Mouse (Mus musculus) liver, embryonic 12.5 days (tissue): Measurements from ENCODE around the gene Bmi1. TPM values are rescaled to one million over a fixed set of nuclear protein-coding genes. Genes with fewer than 3 reads are reported as not detected.

Experiments
- ATAC-seq: fragments of 200-750 bp; cut with Nextera tagmentation; 2 replicates; pipeline ENCODE4 v1.8.0; 2017; ENCODE audit warnings: moderate number of reproducible peaks, mild to moderate bottlenecking, moderate library complexity
- H3K27ac ChIP-seq: fragments of 300-500 bp; sonication (generic); 2 replicates; pipeline ENCODE4 v1.5.1; 2016; ENCODE audit warnings: mild to moderate bottlenecking
- H3K27me3 ChIP-seq: fragments of 300-500 bp; sonication (generic); replicated peaks from 2 replicates; pipeline ENCODE4 v1.6.1; 2016; ENCODE audit warnings: mild to moderate bottlenecking, moderate library complexity
- H3K36me3 ChIP-seq: fragments of 300-500 bp; sonication (generic); 2 replicates; pipeline ENCODE4 v1.6.1; 2016; ENCODE audit warnings: mild to moderate bottlenecking, moderate library complexity
- H3K4me1 ChIP-seq: fragments of 300-500 bp; sonication (generic); 2 replicates; pipeline ENCODE4 v1.6.1; 2016
- H3K4me2 ChIP-seq: fragments of 300-500 bp; sonication (generic); 2 replicates; pipeline ENCODE4 v1.6.1; 2016; ENCODE audit warnings: mild to moderate bottlenecking, moderate library complexity
- H3K4me3 ChIP-seq: fragments of 300-500 bp; sonication (generic); 2 replicates; pipeline ENCODE4 v1.5.1; 2016; ENCODE audit warnings: mild to moderate bottlenecking, moderate library complexity
- H3K9ac ChIP-seq: fragments of 300-500 bp; sonication (generic); 2 replicates; pipeline ENCODE4 v1.6.1; 2016; ENCODE audit warnings: mild to moderate bottlenecking, moderate library complexity
- H3K9me3 ChIP-seq: fragments of 300-500 bp; sonication (generic); replicated peaks from 2 replicates; pipeline ENCODE4 v1.6.1; 2016; ENCODE audit warnings: mild to moderate bottlenecking, moderate library complexity
- WGBS: fragments of 180-500 bp; shearing (Covaris S2); methylation state at CpG from one replicate; pipeline ENCODE4 v1.1.7; 2016; ENCODE audit not compliant: insufficient replicate concordance; 5-methylcytosine and 5-hydroxymethylcytosine counted together
- polyA plus RNA-seq: library from polyadenylated mRNA; unstranded; fragments of >200 nt; fragmentation: Nextera tagmentation; extraction: Ambion mirVana; gene quantifications from 2 replicates; pipeline ENCODE4 v1.2.1, GENCODE M21; 2016

The Bmi1 gene
- polyA plus RNA-seq: 9.5 and 9.7 TPM in 2 replicates

GRCm38 (mm10) chr2:18676936-18677491 is at the start of gene Bmi1:
Bmi1 (plus strand) TSS chr2:18677018.
- peak within 1 kb of the TSS; percentile 73 for H3K27ac ChIP-seq
- under 1% methylated on average over 46 of the region's 77 CpGs for WGBS
- peak within 1 kb of the TSS; percentile 78 for H3K9ac ChIP-seq
- no peaks in the 10 kb centered on the region for H3K36me3 ChIP-seq
- H3K4me3 ChIP-seq: peak within 1 kb of the TSS; percentile 73
- ATAC-seq: peak; percentile 62
- peaks cover 68% of the 10 kb centered on the region for H3K27me3 ChIP-seq
- H3K9me3 ChIP-seq: no peaks in the 10 kb centered on the region
- H3K4me1 ChIP-seq: peaks cover 48% of the 10 kb centered on the region
- peak within 1 kb of the TSS; percentile 89 for H3K4me2 ChIP-seq

GRCm38 (mm10) chr2:18630547-18630946 is 46.3 kb upstream of the Bmi1 start:
- Histone ChIP-seq H3K4me2 (no peak overlapping the region), H3K4me1 (no peaks in the 10 kb centered on the region), H3K9ac (no peak overlapping the region), H3K4me3 (no peak overlapping the region), H3K27ac (no peak overlapping the region), H3K27me3 (no peaks in the 10 kb centered on the region), H3K36me3 (no peaks in the 10 kb centered on the region), H3K9me3 (no peaks in the 10 kb centered on the region)
- WGBS: 49% methylated on average over 5 of the region's 5 CpGs
- no peak for ATAC-seq

- Histone ChIP-seq H3K27ac (no peak overlapping the region), H3K4me2 (no peak overlapping the region), H3K4me3 (no peak overlapping the region), H3K4me1 (no peaks in the 10 kb centered on the region), H3K9me3 (no peaks in the 10 kb centered on the region), H3K9ac (no peak overlapping the region), H3K27me3 (no peaks in the 10 kb centered on the region), H3K36me3 (no peaks in the 10 kb centered on the region)
- ATAC-seq: no peak
- WGBS: 79% methylated on average over 8 of the region's 8 CpGs
Measured at GRCm38 (mm10) chr2:18635052-18635451, 41.8 kb upstream of the Bmi1 start.

- WGBS: 70% methylated on average over 4 of the region's 4 CpGs
- H3K4me2 ChIP-seq: no peak overlapping the region
- H3K9me3 ChIP-seq: no peaks in the 10 kb centered on the region
- no peak overlapping the region for H3K9ac ChIP-seq
- ATAC-seq: no peak
- no peak overlapping the region for H3K4me3 ChIP-seq
- H3K36me3 ChIP-seq: no peaks in the 10 kb centered on the region
- no peaks in the 10 kb centered on the region for H3K4me1 ChIP-seq
- H3K27me3 ChIP-seq: 0 out of 2 replicates have a peak, but pooled peaks cover 6% of the 10 kb centered on the region
- H3K27ac ChIP-seq: no peak overlapping the region
Measured at GRCm38 (mm10) chr2:18648563-18648962, 28.3 kb upstream of the Bmi1 start.

GRCm38 (mm10) chr2:18654821-18655220 is 22.0 kb upstream of the Bmi1 start:
- Histone ChIP-seq H3K9ac (no peak overlapping the region), H3K9me3 (no peaks in the 10 kb centered on the region), H3K4me3 (no peak overlapping the region), H3K4me1 (no peaks in the 10 kb centered on the region), H3K27ac (no peak overlapping the region), H3K4me2 (no peak overlapping the region), H3K27me3 (no peaks in the 10 kb centered on the region), H3K36me3 (no peaks in the 10 kb centered on the region)
- 27% methylated on average over 5 of the region's 5 CpGs for WGBS
- ATAC-seq: no peak

- Histone ChIP-seq H3K4me3 (no peak overlapping the region), H3K9me3 (no peaks in the 10 kb centered on the region), H3K27ac (no peak overlapping the region), H3K9ac (no peak overlapping the region), H3K36me3 (no peaks in the 10 kb centered on the region), H3K27me3 (peaks cover 11% of the 10 kb centered on the region), H3K4me1 (no peaks in the 10 kb centered on the region), H3K4me2 (no peak overlapping the region)
- no peak for ATAC-seq
- WGBS: 81% methylated on average over 3 of the region's 3 CpGs
Measured at GRCm38 (mm10) chr2:18664003-18664402, 12.8 kb upstream of the Bmi1 start.

DNA sequence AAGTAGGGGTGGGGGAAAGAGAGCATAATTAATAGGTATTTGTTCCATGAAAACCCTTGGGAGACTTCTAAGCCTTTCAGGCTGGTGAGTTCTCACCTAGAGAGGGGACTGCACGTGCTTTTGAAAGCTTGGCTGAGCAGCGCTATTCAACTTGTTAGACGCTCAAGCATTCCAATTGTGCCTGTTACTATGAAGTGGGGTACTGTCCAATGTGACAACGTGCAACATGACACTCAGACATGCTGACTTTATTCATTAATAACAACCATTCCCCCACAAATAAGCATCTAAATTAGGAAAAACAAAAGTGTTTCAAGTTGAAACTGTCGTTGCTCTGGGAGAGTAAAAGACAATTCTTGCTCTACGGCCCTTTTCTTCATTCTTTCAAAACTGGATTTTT is 5.8 kb upstream of the Bmi1 start:
- Histone ChIP-seq H3K9me3 (no peaks in the 10 kb centered on the region), H3K4me3 (no peak overlapping the region), H3K36me3 (no peaks in the 10 kb centered on the region), H3K4me2 (no peak overlapping the region), H3K4me1 (peaks cover 24% of the 10 kb centered on the region), H3K27me3 (peaks cover 31% of the 10 kb centered on the region), H3K27ac (no peak overlapping the region), H3K9ac (no peak overlapping the region)
- 44% methylated on average over 6 of the region's 6 CpGs for WGBS
- no peak for ATAC-seq

- peak within 1 kb of the TSS; percentile 83 for H3K27ac ChIP-seq
- peak within 1 kb of the TSS; percentile 89 for H3K4me2 ChIP-seq
- peaks cover 26% of the 10 kb centered on the region for H3K4me1 ChIP-seq
- H3K36me3 ChIP-seq: no peaks in the 10 kb centered on the region
- H3K27me3 ChIP-seq: peaks cover 41% of the 10 kb centered on the region
- peak; percentile 90 for ATAC-seq
- no peaks in the 10 kb centered on the region for H3K9me3 ChIP-seq
- under 1% methylated on average over 91 of the region's 91 CpGs for WGBS
- peak within 1 kb of the TSS; percentile 90 for H3K9ac ChIP-seq
- peak within 1 kb of the TSS; percentile 84 for H3K4me3 ChIP-seq
Measured at GRCm38 (mm10) chr2:18672133-18672765, 4.6 kb upstream of the Bmi1 start, which contains the start of gene Commd3. Commd3 (plus strand) TSS chr2:18672384.

DNA sequence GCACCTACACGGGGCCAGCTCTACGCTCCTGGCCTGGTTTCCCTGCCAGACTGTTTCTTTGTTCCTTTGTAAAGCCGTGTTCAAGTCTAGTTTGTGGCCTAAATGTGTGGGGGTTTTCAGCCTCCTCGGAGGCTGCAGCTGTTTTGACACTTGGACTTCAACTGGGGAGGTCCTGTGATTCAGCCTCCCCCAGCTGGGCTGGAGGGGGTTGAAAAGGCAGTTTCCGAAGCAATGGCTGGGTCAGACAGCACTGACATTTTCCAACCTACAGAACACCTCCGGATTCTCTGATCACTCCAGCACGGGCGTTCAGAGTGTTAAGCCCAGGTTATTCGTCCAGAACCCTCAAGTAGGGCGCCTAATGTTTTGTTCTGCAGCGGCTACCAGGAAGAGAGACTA is 4.1 kb upstream of the Bmi1 start:
- no peak for ATAC-seq
- H3K9me3 ChIP-seq: no peaks in the 10 kb centered on the region
- H3K4me1 ChIP-seq: peaks cover 28% of the 10 kb centered on the region
- H3K27me3 ChIP-seq: peaks cover 41% of the 10 kb centered on the region
- peak overlapping the region; percentile 83 for H3K27ac ChIP-seq
- H3K4me2 ChIP-seq: peak overlapping the region; percentile 89
- peak overlapping the region; percentile 84 for H3K4me3 ChIP-seq
- H3K36me3 ChIP-seq: no peaks in the 10 kb centered on the region
- 3% methylated on average over 11 of the region's 11 CpGs for WGBS
- peak overlapping the region; percentile 90 for H3K9ac ChIP-seq

DNA sequence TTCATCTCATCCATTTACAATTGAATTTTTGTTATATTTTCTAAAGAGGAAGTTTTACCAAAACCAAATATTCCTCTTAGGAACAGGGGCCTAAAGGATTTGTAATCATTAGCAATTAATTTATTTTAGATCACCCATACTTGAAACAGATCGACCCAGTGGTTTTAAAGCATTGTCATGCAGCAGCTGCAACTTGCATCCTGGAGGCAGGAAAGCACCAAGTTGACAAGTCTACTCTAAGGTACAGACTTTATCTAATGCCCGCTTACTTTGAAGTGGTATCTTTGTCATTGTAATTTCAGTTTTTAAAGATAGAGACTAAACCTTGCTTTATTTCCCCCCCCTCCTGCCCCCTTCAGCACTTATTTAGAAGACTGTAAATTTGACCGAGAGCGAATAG is 3.1 kb upstream of the Bmi1 start:
- H3K9ac ChIP-seq: no peak overlapping the region
- peaks cover 46% of the 10 kb centered on the region for H3K27me3 ChIP-seq
- H3K4me3 ChIP-seq: no peak overlapping the region
- H3K36me3 ChIP-seq: no peaks in the 10 kb centered on the region
- no peak overlapping the region; the same call in 1 of the 2 replicates for H3K4me2 ChIP-seq
- peaks cover 36% of the 10 kb centered on the region for H3K4me1 ChIP-seq
- no peaks in the 10 kb centered on the region for H3K9me3 ChIP-seq
- ATAC-seq: no peak
- 61% methylated on average over 4 of the region's 4 CpGs for whole genome bisulfite sequencing
- H3K27ac ChIP-seq: no peak overlapping the region

- no peaks in the 10 kb centered on the region for H3K36me3 ChIP-seq
- peaks cover 51% of the 10 kb centered on the region for H3K27me3 ChIP-seq
- no peak overlapping the region for H3K4me3 ChIP-seq
- H3K4me1 ChIP-seq: peaks cover 36% of the 10 kb centered on the region
- H3K9me3 ChIP-seq: no peaks in the 10 kb centered on the region
- no peak overlapping the region for H3K27ac ChIP-seq
- ATAC-seq: no peak
- WGBS: 52% methylated on average over 4 of the region's 4 CpGs
- no peak overlapping the region for H3K9ac ChIP-seq
- H3K4me2 ChIP-seq: no peak overlapping the region
Measured at GRCm38 (mm10) chr2:18674193-18674902, 2.5 kb upstream of the Bmi1 start.
